Mouse (Mus musculus): ENCODE results near the gene Thoc5.

DNA sequence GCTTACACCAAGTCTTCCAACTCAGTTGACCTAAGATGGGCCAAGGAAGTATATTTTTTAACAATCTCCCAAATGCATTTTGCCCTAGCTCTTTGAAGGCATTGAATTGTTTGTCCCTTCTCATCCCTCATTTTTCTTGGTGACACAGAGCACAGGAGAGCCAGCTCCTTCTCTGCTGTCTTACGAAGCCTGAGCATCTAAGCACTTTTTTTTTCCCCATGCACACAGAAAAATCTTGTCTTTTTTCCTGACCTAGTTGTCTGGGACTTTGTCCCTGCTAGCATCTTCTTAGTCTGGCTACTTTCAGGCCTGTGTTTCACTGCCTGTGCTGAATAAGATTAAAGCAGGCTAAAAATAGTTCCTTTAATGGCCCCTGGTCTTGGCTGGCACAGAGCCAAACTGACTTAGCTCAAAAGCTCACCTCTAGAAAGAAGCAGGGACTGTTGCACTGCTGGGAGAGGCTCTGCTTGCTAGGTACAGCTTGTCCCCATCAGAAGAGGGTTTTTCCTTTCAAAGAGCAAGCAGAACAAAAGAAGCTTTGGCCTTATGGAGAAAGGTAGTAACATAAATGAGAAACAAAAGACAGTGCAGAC is 36.0 kb downstream of the Thoc5 start:
- no peak for TF ChIP-seq GATA1 (IDR thresholded peaks at IDR 0.05; ENCODE audit: low read length)
- TF ChIP-seq TAL1 (IDR thresholded peaks at IDR 0.05; ENCODE audit: low read length) = no peak
